Mouse (Mus musculus) megakaryocyte, embryonic 14.5 days (primary cell): ENCODE results near the gene Foxg1.

Source experiments
- FLI1 ChIP-seq: IDR thresholded peaks from 2 replicates; pipeline ENCODE4 v1.6.1; 2012; ENCODE audit warnings: low read length, inconsistent platforms, mixed read lengths
- GATA1 ChIP-seq: IDR thresholded peaks from 3 replicates; pipeline ENCODE4 v1.6.1; 2012; ENCODE audit warnings: mixed read lengths, low read length, inconsistent platforms, borderline replicate concordance

- TF ChIP-seq GATA1 = no peak
- TF ChIP-seq FLI1 = no peak
Observed at GRCm38 (mm10) chr12:49375427-49376317, 6.8 kb upstream of the Foxg1 start.
